Mouse (Mus musculus) liver, adult 2 months (tissue): ENCODE measurements around the gene Npepl1. TPM values are rescaled to one million over a fixed set of nuclear protein-coding genes. Genes with fewer than 3 reads are reported as not detected.

Source experiments
- DNase-seq: peaks from one replicate; pipeline ENCODE4 v3.0.0-alpha.2; 2011; ENCODE audit warnings: low read depth, low spot score; ENCODE audit errors: extremely low read depth
- H3K27ac ChIP-seq: fragments of 200-500 bp; replicated peaks from 2 replicates; pipeline ENCODE4 v1.5.1; 2012; ENCODE audit warnings: low read depth, mild to moderate bottlenecking, control low read depth, inconsistent platforms, low read length; ENCODE audit not compliant: insufficient read depth
- H3K27me3 ChIP-seq: fragments of 200-500 bp; 2 replicates; pipeline ENCODE4 v1.6.1; 2012; ENCODE audit warnings: mild to moderate bottlenecking, moderate library complexity, low read length, inconsistent platforms; ENCODE audit not compliant: control insufficient read depth, insufficient read depth
- H3K36me3 ChIP-seq: fragments of 200-500 bp; 2 replicates; pipeline ENCODE4 v1.6.1; 2012; ENCODE audit warnings: low read length, inconsistent platforms; ENCODE audit not compliant: control insufficient read depth, insufficient read depth
- H3K4me1 ChIP-seq: fragments of 200-500 bp; 2 replicates; pipeline ENCODE4 v1.6.1; 2011; ENCODE audit warnings: low read length; ENCODE audit not compliant: control insufficient read depth, insufficient read depth
- H3K4me3 ChIP-seq: fragments of 200-500 bp; 2 replicates; pipeline ENCODE4 v1.5.1; 2011; ENCODE audit warnings: low read depth, mild to moderate bottlenecking, control low read depth, low read length, moderate library complexity; ENCODE audit not compliant: insufficient read depth
- H3K79me2 ChIP-seq: fragments of 200-500 bp; 2 replicates; pipeline ENCODE4 v1.6.1; 2012; ENCODE audit warnings: inconsistent platforms, mild to moderate bottlenecking, low read length, moderate library complexity; ENCODE audit not compliant: control insufficient read depth, insufficient read depth
- H3K9ac ChIP-seq: fragments of 200-500 bp; 2 replicates; pipeline ENCODE4 v1.6.1; 2012; ENCODE audit warnings: low read depth, mild to moderate bottlenecking, control low read depth, inconsistent platforms, low read length
- CTCF ChIP-seq: fragments of 200-500 bp; IDR thresholded peaks from 2 replicates; pipeline ENCODE4 v1.5.1; 2011; ENCODE audit warnings: low read depth, low read length, control low read depth
- POLR2A ChIP-seq: fragments of 200-500 bp; IDR thresholded peaks from 2 replicates; pipeline ENCODE4 v1.6.1; 2011; ENCODE audit warnings: low read length, control low read depth; ENCODE audit not compliant: insufficient read depth; ENCODE audit errors: extremely low read depth
- WGBS: fragments of 180-500 bp; shearing (Covaris S2); methylation state at CpG from one replicate; pipeline ENCODE4 v1.1.7; 2018; 5-methylcytosine and 5-hydroxymethylcytosine counted together
- polyA plus RNA-seq: library from polyadenylated mRNA; depleted of rRNA; stranded (reverse); fragments of >200 nt; gene quantifications from 2 replicates; pipeline ENCODE4 v1.2.3, GENCODE M21; 2012
- total RNA-seq: library from RNA; depleted of rRNA; stranded (reverse); fragments of >200 nt; gene quantifications from 2 replicates; pipeline ENCODE4 v1.2.3, GENCODE M21; 2014

The Npepl1 gene
- total and polyA plus RNA-seq, 2 experiments, result 39.7 to 81.0 TPM

- Histone ChIP-seq H3K9ac (no peak overlapping the region), H3K79me2 (peaks cover 3% of the 10 kb centered on the region; the same call in 1 of the 2 replicates), H3K4me1 (peaks cover 2% of the 10 kb centered on the region; the same call in 1 of the 2 replicates), H3K4me3 (no peak overlapping the region), H3K36me3 (peaks cover 8% of the 10 kb centered on the region; the same call in 1 of the 2 replicates), H3K27ac (no peak overlapping the region), H3K27me3 (no peaks in the 10 kb centered on the region)
- WGBS, result 96% methylated on average over 18 of the region's 18 CpGs
- TF ChIP-seq CTCF (no peak), POLR2A (no peak)
- DNase-seq, result no peak
These were observed 2.8 kb downstream of the Npepl1 start for GRCm38 (mm10) chr2:174112931-174113330.

- DNase-seq, result no peak
- H3K4me1 ChIP-seq, result peaks cover 2% of the 10 kb centered on the region; the same call in 1 of the 2 replicates
These were observed 4.2 kb downstream of the Npepl1 start for GRCm38 (mm10) chr2:174114148-174114864.

GRCm38 (mm10) chr2:174116929-174117328 is 6.8 kb downstream of the Npepl1 start:
- 93% methylated on average over 16 of the region's 16 CpGs for WGBS
- no peak overlapping the region for H3K27ac ChIP-seq
- peaks cover 3% of the 10 kb centered on the region; the same call in 1 of the 2 replicates for H3K79me2 ChIP-seq
- H3K27me3 ChIP-seq, result no peaks in the 10 kb centered on the region
- H3K4me3 ChIP-seq, result no peak overlapping the region
- TF ChIP-seq CTCF (no peak), POLR2A (no peak)
- peaks cover under 1% of the 10 kb centered on the region; the same call in 1 of the 2 replicates for H3K4me1 ChIP-seq
- H3K36me3 ChIP-seq, result peaks cover 24% of the 10 kb centered on the region; the same call in 1 of the 2 replicates
- H3K9ac ChIP-seq, result no peak overlapping the region
- no peak for DNase-seq

More at GRCm38 (mm10) chr2:174114148-174114864, 4.2 kb downstream of the Npepl1 start:
- TF ChIP-seq POLR2A, result no peak
- H3K36me3 ChIP-seq, result peaks cover 15% of the 10 kb centered on the region; the same call in 1 of the 2 replicates
- H3K4me3 ChIP-seq, result no peak overlapping the region
- H3K27me3 ChIP-seq, result no peaks in the 10 kb centered on the region
- H3K79me2 ChIP-seq, result peaks cover 3% of the 10 kb centered on the region; the same call in 1 of the 2 replicates
- WGBS, result 88% methylated on average over 12 of the region's 12 CpGs
- no peak overlapping the region for H3K9ac ChIP-seq
- H3K27ac ChIP-seq, result no peak overlapping the region

- H3K27ac ChIP-seq, result no peak overlapping the region
- peaks cover 35% of the 10 kb centered on the region; the same call in 1 of the 2 replicates for H3K36me3 ChIP-seq
- H3K4me1 ChIP-seq, result no peaks in the 10 kb centered on the region
- TF ChIP-seq POLR2A, result no peak
- no peak for TF ChIP-seq CTCF
- no peaks in the 10 kb centered on the region for H3K27me3 ChIP-seq
- WGBS, result 91% methylated on average over 11 of the region's 11 CpGs
- no peak overlapping the region for H3K4me3 ChIP-seq
- no peak for DNase-seq
- no peaks in the 10 kb centered on the region for H3K79me2 ChIP-seq
- H3K9ac ChIP-seq, result no peak overlapping the region
These were observed 8.0 kb downstream of the Npepl1 start for GRCm38 (mm10) chr2:174118141-174118540.

- no peak for DNase-seq
These were observed 9.1 kb downstream of the Npepl1 start for GRCm38 (mm10) chr2:174119259-174119658.

GRCm38 (mm10) chr2:174120631-174121030 is 10.5 kb downstream of the Npepl1 start:
- Histone ChIP-seq H3K27ac (no peak overlapping the region), H3K36me3 (peaks cover 32% of the 10 kb centered on the region; the same call in 1 of the 2 replicates), H3K9ac (no peak overlapping the region), H3K27me3 (no peaks in the 10 kb centered on the region), H3K4me1 (no peaks in the 10 kb centered on the region), H3K79me2 (no peaks in the 10 kb centered on the region), H3K4me3 (no peak overlapping the region)
- 91% methylated on average over 19 of the region's 19 CpGs for WGBS
- DNase-seq, result no peak
- TF ChIP-seq POLR2A, result no peak
- TF ChIP-seq CTCF, result no peak

More at GRCm38 (mm10) chr2:174119259-174119658, 9.1 kb downstream of the Npepl1 start:
- no peak overlapping the region for H3K9ac ChIP-seq
- WGBS, result 97% methylated on average over 11 of the region's 11 CpGs
- H3K27ac ChIP-seq, result no peak overlapping the region
- no peaks in the 10 kb centered on the region for H3K27me3 ChIP-seq
- H3K79me2 ChIP-seq, result no peaks in the 10 kb centered on the region
- H3K4me3 ChIP-seq, result no peak overlapping the region
- TF ChIP-seq CTCF (no peak), POLR2A (no peak)
- H3K4me1 ChIP-seq, result no peaks in the 10 kb centered on the region
- H3K36me3 ChIP-seq, result peaks cover 35% of the 10 kb centered on the region; the same call in 1 of the 2 replicates
